Mouse (Mus musculus): ENCODE results near the gene Gm20388. TPM values are rescaled to one million over a fixed set of nuclear protein-coding genes. Genes with fewer than 3 reads are reported as not detected.

Gene Gm20388
- total RNA-seq, 2 experiments from 2014 or later = 11.4 to 18.1 TPM

DNA sequence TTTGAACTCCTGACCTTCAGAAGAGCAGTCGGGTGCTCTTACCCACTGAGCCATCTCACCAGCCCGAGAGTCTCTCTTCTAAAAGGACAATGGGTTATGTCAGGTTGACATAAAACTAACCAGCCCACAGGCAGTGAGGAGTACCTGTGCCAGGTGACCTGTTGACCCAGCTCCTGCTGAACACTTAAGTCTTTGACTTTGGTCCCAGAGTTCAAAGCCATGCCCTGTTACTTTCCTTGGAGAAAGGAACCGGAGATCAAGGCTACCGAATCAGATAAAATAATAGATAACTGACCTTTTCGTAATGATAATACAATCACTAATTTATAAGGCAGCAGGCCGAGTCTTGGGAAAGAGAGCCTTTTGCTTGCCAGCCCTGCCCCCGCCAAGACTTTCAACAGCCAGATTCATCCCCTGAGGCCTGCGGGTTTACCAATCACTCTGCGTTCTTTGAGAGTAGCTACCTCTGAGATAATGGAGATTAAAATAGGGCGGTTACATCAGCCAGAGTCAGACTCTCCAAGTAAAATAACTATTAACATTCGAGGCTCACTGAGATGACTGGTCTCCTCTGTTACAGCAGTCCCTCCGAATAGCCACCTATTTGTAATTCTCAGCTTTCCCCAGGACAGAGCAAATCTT lies 2021.5 kb downstream of the Gm20388 start:
- no peak for ATAC-seq (replicated peaks; ENCODE audit: low FRiP score, low TSS enrichment, poor library complexity, severe bottlenecking)

DNA sequence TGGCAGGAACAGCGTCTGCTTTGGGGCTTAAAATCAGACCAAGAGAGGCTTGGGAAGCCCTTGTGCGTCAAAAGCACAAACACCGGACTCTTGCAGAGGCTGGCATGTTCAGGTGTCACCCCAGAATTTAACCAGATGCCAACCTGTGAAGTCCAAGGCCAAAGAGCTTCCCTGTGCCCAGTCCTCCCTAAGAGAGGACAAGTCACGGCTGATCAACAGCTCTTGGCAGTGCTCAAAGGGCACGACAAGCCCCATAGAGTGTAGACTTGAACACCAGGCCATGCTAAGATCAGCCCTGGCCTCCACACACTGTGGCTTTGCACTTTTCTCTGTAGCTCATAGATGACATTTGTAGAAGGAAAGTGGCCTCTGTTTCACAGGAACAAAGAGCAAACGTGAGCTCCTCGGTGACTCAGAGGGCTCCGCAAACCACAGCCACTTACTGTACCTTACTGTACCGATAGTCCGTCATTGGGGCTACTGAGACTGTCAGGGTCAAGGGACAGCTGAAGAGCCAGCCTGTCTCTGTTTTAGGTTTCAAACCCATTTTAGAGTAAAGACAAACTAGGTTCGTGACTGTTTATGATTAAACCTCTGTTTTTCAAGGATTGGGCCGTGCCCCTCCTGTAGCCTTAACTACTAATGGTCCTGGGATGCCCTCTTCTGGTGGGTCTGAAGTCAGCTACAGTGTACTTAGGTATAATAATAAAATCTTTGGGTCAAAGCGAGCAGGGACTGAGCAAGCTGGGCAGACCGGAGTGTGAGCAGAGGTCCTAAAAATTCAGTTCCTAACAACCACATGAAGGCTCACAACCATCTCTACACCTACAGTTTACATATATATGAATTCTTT lies 2022.3 kb downstream of the Gm20388 start:
- no peak for ATAC-seq (replicated peaks; ENCODE audit: low FRiP score, low TSS enrichment, poor library complexity, severe bottlenecking)

DNA sequence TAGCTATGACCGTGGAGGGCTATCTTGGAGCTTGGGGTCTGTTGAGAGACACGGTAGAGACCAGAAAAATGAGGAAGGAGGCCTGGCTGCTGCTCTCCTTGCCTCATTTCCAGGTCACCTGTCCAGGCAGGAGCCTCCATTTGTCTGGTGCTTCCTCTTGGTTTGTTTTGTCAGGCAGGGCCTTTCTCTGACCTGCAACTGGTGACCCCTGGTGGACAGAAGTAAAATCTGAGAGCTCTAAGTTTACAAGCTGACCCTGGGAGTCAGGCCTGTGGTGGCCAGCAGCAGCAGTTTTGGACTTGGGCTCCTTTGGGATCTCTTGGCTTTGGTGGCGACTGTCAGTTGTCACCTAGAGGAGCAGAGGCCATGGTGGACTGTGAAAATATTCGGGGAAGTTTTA lies 2023.9 kb downstream of the Gm20388 start:
- 0 out of 2 replicates have a peak, but pooled peaks have one; percentile 45 for ATAC-seq (replicated peaks; ENCODE audit: low FRiP score, low TSS enrichment, poor library complexity, severe bottlenecking)

DNA sequence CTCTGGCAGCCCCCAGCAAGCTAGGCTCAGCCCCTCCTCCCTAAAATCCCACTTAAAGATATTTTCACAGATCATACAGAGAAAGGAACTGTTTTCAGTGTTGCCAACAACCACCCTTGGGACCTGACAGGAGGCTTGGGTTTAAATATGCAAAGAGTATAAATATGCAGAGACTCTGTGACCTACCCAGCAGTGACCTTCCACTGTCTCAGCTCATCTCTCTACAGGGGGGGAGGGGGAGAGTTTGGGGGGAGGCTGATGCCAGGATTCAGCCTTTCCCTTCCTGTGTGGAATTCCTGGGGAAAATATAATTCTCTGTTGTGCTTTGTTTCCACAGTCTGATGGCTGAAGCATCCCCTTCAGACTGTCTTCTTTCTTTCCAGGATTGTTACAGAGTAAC lies 2024.3 kb downstream of the Gm20388 start:
- no peak for ATAC-seq (replicated peaks; ENCODE audit: low FRiP score, low TSS enrichment, poor library complexity, severe bottlenecking)

DNA sequence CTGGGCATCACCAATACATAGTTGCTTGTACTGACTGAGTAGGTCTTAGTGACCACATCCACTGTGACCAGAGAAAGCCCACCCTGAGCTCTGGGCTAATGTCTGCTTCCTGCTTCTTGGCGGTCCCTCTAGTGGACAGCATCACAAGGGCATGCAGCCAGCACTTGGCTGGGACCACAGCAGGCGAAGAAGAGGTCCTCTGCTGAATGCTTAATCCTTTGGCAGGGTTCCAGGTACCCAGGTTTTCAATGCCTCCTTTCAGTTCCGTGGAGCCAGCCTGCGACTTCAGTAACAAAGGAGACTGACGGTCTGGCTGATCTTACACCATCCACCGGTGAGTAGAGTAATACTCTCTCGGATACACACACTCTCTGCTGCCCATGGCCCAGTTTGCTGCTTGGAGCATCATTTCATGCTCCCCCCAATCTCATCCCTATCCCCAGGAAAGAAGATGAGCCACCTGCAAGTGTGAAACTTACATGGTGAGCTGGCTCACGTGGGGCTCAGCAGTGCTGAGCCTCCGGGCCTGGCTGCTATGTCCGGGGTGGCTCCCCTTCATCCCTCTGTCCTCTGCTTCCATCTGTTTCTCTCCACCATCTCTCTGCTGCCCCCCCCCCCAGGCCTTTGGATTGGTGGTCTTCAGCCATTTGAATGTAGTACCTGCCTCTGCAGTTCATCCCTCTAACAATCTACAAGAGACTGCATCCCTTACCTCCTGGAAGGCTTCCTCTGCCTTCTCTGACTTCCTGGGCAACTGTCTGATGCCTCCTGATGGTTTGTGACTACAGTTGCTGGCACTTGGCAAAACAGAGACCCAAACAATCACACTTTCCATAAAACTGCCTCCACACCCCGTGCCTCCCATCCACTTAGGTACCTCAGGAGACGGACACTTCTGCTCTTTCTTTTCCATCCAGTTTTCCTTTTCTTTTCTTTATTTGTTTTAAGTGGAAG lies 2025.0 kb downstream of the Gm20388 start:
- ATAC-seq (replicated peaks; ENCODE audit: low FRiP score, low TSS enrichment, poor library complexity, severe bottlenecking) = peak; percentile 38; the same call in 1 of the 2 replicates

DNA sequence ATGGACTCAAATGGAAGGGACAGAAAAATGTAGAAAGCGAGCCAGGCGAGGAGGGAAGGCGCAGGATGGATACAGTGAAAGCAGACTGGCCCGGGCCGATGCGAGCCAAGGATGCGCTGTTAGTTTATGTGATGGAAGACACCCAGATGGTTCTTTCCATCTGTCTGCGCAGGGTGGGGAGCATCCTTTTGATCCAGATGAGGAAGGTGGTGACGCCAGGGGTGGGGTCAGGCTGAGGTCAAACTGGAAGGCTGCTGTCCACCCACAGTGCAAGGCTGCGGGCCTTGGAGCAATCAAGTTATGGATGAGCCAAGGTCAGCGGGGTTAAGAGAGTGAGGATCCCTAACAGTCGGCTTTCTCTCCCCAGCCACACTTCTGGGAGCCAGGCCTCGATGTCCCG lies 2025.8 kb downstream of the Gm20388 start:
- no peak for ATAC-seq (replicated peaks; ENCODE audit: low FRiP score, low TSS enrichment, poor library complexity, severe bottlenecking)

DNA sequence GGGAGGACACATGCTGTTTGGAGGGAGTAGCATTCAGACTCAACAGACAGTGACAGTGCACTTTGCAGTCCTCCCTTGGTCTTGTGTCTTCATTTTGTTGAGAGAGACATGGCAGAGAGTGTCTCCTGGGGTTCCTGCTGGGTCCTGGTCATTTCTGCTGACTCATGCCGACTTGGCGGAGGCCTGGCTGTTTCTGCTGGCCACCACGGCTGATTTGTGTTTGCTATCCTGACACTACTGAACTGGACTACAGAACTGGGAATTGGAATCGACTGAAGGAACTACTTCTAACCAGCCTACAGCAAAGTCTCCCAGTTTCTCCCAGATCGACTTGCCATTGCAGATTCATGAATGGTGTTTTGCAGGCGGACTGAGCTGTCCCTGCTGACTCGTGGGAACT lies 2028.1 kb downstream of the Gm20388 start:
- no peak for ATAC-seq (replicated peaks; ENCODE audit: low FRiP score, low TSS enrichment, poor library complexity, severe bottlenecking)

DNA sequence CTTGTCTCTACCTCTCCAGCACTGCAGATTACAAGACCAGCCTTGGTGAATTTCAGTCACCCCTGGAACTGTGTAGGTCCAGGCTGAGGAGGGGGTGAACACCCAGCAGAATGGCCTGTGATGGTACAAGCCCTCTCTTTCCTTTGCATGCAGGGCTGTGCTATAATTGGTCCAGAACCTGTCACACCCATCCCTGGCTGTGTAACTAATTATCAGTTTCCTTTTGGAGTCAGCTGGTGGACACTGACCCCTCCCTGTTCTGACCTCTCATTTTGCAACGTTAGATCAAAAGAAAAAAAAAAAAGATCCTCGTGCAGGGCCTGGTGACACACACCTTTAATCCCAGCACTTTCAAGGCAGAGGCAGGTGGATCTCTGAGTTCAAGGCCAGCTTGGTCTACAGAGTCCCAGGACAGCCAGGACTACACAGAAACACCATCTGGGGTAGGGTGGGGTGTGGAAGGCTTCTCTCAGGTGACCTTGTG lies 2032.5 kb downstream of the Gm20388 start:
- ATAC-seq (replicated peaks; ENCODE audit: low FRiP score, low TSS enrichment, poor library complexity, severe bottlenecking) = no peak

DNA sequence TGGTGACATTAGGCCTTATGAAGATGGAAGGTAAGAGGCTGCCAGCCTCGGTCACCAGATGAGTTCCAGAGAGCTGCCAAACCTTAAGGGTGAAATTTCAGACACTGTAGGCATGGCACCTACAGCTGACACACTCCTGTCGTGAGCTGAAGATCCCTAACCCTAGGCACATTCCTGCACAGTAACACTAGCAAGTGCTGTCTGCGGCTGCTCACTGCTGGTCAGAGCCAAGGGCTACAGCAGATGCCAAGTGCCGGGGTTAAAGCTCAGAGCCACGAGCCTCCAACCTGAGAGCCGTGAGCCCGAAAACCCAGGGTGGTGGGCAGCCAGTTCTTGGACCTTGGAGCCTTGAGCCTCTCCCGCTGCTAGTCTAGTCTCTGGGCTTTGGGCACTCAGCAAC lies 2033.1 kb downstream of the Gm20388 start:
- no peak for ATAC-seq (replicated peaks; ENCODE audit: low FRiP score, low TSS enrichment, poor library complexity, severe bottlenecking)

DNA sequence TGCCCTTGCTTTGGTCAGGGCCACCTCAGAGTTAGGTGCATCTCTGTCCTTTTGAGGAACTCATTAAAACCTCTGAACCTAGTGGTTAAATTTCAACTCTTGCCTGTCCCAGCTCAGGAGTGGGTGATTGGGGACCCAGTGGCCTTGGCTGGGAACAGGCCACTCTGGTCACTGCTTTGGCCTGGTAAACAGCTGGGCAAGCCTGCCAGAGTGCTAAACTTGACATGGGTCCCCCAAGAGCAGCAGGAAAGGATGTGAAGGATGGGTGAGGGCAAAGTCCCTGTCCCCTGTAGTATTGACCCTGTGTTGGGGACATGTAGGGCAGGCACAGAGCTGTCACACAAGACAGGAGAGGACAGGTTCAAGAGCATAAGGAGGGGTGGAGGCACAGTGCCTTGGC lies 2034.2 kb downstream of the Gm20388 start, which contains the start of gene Car5a:
Car5a (minus strand) TSS at position 74 of the 400 bp plus-strand sequence.
- no peak for ATAC-seq (replicated peaks; ENCODE audit: low FRiP score, low TSS enrichment, poor library complexity, severe bottlenecking)

DNA sequence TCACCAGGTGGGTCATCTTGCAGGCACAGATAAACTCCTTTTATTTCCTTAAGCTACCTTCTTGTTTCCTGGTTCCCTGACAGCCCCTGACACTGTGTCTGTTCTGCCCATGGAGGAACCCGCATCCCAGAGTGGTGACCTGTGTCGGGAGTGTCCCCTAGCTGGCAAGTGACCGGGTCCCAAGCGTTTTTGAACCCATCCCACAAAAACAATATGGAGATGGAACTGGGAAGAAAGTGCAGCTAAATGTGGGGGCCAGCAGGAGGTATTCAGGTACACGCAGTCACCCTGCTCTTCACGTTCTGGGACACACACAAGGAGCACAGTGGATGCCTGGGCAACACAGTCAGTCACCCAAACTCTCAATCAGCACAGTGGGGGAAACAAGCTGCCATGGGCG lies 2035.7 kb downstream of the Gm20388 start:
- no peak for ATAC-seq (replicated peaks; ENCODE audit: low FRiP score, low TSS enrichment, poor library complexity, severe bottlenecking)

DNA sequence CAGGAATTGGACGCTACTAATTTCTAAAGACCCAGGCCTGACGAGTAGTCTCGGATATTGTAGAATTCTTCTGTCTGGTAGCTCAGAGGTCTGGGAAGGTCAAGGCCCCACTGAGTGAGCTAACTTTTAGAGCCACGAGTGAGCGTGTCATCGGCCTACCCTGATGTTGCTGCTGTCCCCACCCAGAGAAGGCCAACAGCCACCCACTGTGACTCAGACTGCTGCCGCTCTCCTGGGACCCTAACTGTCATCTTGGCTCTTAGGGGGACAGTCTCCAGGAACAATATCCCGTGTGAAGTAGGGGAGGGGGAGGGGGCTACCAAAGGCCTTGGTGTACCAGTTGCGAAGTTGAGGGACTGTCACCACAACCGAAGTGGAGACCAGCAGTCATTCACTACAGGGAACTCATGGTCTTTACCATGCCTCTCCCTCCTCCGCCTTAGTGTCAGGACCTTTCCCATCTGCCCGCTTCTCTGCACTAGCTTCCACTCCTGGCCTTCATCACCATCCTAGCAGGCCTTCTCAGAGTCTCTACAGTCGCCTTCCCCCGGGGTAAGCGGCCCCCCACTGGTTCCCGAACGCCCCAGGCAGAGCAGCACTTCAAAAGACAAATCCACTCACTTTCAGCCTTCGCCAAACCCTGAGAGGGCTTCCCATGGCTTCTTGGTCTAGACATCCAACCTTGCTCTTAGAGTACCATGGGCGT lies 2036.6 kb downstream of the Gm20388 start:
- no peak for ATAC-seq (replicated peaks; ENCODE audit: low FRiP score, low TSS enrichment, poor library complexity, severe bottlenecking)

DNA sequence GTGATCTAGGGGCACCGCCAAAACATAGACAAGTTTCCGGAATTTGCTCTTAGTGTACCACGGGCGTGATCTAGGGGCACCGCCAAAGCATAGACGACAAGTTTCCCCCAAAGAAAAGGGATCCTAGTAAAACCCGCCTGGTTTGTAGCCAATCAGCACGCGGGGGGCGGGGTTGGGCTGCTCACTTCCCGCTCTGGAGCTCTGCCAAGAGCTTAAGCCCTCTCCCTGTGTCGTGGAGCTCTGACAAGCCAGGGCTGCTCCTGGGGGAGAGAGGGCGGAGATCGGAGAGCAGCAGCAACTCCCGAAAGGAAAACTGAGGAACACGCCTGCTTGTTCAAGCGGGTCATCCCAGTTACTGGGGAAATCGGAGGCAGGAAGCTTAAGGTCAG lies 2037.1 kb downstream of the Gm20388 start:
- ATAC-seq (replicated peaks; ENCODE audit: low FRiP score, low TSS enrichment, poor library complexity, severe bottlenecking) = peak; percentile 48

DNA sequence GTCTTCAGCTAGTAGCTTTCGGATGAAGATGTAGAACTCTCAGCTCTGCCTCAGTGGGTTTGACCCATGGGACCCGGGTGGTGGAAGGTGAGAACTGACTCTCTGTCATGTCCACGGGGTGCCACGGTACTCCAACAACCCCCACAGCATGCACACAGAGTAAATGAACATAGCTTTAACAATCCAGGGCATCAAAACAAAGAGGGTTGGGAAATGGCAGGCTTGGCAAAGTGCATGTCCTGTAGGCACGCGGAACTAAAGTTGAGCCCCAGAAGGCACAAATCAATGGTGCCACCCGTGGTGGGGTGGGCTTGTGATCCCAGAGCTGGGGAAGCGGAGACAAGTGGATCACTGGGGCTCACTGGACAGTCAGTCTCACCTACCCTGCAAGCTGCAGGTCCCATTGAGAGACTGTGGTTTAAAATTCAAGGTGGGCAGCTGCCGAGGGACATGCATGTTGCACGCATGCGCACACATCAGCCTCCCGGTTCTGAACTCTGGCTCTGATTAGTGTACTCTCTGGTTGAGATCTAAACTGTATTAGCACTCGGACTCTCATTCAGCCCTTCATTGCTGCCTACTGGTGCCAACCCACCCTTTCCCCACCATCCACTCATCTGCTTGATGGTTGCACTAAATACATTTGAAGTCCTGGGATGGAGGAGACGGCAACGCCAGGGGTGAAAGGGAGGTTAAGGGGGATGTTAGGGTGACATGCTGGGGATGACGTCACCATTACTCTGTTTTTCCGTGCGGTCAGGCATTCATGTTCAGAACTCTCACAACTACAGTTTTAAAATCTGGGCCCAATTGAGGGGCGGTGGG lies 2037.9 kb downstream of the Gm20388 start:
- no peak for ATAC-seq (replicated peaks; ENCODE audit: low FRiP score, low TSS enrichment, poor library complexity, severe bottlenecking)

DNA sequence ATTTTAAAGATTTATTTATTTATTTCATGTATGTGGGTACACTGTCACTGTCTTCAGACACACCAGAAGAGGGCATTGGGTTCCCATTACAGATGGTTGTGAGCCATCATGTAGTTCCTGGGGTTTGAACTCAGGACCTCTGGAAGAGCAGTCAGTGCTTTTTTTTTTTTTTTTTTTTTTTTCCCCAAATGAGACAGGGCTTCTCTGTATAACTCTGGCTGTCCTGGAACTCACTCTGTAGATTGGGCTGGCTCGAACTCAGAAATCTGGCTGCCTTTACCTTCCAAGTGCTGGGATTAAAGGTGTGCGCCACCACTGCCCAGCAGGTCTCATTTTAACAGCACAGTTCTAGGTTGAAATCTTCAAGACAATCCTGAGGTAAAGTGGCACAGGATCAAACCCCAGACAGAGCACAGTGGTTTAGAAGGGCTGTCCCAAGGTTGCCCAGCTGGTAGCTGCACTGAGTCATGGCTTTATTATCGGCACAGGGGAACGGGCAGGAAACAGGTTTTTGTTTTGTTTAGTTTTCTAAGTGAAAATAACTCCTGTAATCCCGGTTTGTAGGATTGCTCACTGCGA lies 2038.7 kb downstream of the Gm20388 start, which contains the start of gene Banp:
Banp (plus strand) TSS at position 529 of the 579 bp plus-strand sequence.
- no peak for ATAC-seq (replicated peaks; ENCODE audit: low FRiP score, low TSS enrichment, poor library complexity, severe bottlenecking)

DNA sequence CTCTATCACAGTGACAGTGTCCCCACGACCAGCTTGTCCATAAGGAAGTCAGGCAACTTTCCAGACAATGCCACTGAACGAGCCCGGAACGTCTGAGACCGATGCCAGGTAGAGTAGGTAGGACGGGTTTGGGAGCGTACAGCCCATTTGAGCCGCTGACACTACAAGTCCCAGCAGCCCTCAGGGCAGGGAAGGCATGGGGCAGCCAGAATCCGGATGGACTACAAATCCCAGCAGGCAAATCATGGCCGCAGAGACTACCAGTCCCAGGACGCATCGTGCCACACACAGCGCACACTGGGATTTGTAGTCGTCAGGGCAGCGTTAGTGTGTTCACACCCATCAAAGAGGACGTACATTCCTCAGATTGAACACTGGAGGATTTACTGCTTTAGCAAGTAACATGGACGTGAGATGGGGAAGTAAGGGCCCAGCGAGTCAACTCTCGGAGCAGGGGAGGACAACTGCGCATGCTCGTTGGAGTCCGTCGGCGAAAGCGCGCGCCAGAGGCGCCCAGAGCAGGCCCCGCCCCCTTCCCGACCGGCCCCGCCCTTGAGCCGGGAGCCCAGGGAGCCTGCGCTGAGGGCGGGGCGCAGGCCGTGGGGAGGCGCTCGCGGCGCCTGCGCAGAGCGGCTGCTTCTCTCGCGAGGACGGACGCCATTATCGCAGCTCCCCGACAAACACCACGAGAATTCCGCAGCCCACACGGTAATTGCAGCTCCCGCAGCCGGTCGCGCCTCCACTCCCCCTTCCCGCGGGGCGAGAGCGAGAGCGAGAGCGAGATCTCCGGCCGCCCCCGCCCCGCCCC lies 2039.5 kb downstream of the Gm20388 start:
- ATAC-seq (replicated peaks; ENCODE audit: low FRiP score, low TSS enrichment, poor library complexity, severe bottlenecking) = peak; percentile 79

Data from megakaryocyte-erythroid progenitor cell, adult 5-6 weeks (primary cell).